Mouse (Mus musculus): ENCODE measurements around the gene Rilpl1. TPM values are rescaled to one million over a fixed set of nuclear protein-coding genes. Genes with fewer than 3 reads are reported as not detected.
"Not testable (repeated sequence)": the region's sequence is repeated elsewhere in the genome, so short reads cannot be mapped to it uniquely, and the experiment has no call there.

The Rilpl1 gene
- polyA plus RNA-seq, 1 experiment from 2014 or later = 23.1 TPM

- peaks cover 28% of the 10 kb centered on the region for H3K4me1 ChIP-seq
- no peaks in the 10 kb centered on the region for H3K27me3 ChIP-seq (replicated peaks; ENCODE audit: low read depth, poor library complexity, severe bottlenecking)
- peaks cover 15% of the 10 kb centered on the region for H3K36me3 ChIP-seq (replicated peaks)
- H3K9me3 ChIP-seq = no peaks in the 10 kb centered on the region
- H3K4me3 ChIP-seq = peak overlapping the region; percentile 77
- 8% methylated on average over 13 of the region's 13 CpGs for WGBS
- DNase-seq (ENCODE audit: low spot score) = peak; percentile 57
- H3K27ac ChIP-seq (replicated peaks) = peak overlapping the region; percentile 98
Observed at GRCm38 (mm10) chr5:124482436-124482965, 48.7 kb downstream of the Rilpl1 start.

DNA sequence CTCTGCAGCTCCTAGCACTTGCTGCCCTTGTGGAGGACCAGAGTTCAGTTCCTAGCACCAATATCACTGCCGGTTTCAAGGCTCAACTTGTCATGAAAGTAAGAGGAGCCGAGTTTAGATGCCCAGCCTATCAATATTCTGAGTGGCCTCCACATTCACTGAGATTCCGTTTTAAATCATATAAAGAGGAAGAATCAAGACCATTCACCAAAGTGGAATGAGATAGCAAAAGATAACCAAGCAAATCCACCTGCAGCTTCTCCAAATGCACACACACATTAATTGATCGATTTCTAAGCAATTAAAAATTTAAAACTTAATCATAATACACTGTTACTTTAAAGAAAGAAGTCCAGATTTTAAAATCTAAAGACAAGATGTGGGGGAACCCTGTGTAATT, 49.5 kb downstream of the Rilpl1 start:
- Histone ChIP-seq H3K27me3 (replicated peaks; ENCODE audit: low read depth, poor library complexity, severe bottlenecking) (no peaks in the 10 kb centered on the region), H3K9me3 (no peaks in the 10 kb centered on the region), H3K27ac (replicated peaks) (no peak overlapping the region), H3K36me3 (replicated peaks) (peaks cover 8% of the 10 kb centered on the region; the same call in 1 of the 2 replicates), H3K4me1 (peaks cover 33% of the 10 kb centered on the region), H3K4me3 (no peak overlapping the region)
- 87% methylated on average over 4 of the region's 4 CpGs for WGBS
- no peak for DNase-seq (ENCODE audit: low spot score)

GRCm38 (mm10) chr5:124480119-124480518, 51.1 kb downstream of the Rilpl1 start:
- 80% methylated on average over 4 of the region's 4 CpGs for WGBS

DNA sequence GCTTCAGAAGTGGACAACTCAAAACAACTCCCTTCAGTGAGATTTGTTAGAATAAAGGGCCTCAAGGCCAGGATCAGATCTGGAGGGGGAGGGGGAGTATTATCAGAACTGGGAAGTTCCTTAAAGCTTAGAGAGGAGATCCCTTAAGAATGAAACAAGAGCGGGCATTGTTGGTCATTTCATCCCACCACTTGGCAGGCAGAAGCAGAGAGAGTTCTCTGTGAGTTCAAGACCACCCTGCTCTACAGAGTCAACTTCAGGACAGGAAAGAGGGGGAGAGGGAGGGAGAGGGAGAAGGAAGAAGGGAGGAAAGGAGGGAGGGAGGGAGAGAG, 52.4 kb downstream of the Rilpl1 start:
- H3K9me3 ChIP-seq = no peaks in the 10 kb centered on the region
- WGBS = 89% methylated on average over 1 of the region's 1 CpGs
- DNase-seq (ENCODE audit: low spot score) = no peak
- no peak overlapping the region for H3K4me3 ChIP-seq
- 0 out of 2 replicates have a peak, but pooled peaks cover 5% of the 10 kb centered on the region for H3K36me3 ChIP-seq (replicated peaks)
- peaks cover 38% of the 10 kb centered on the region for H3K4me1 ChIP-seq
- no peaks in the 10 kb centered on the region for H3K27me3 ChIP-seq (replicated peaks; ENCODE audit: low read depth, poor library complexity, severe bottlenecking)
- peak overlapping the region; percentile 72 for H3K27ac ChIP-seq (replicated peaks)

More at GRCm38 (mm10) chr5:124480119-124480518, 51.1 kb downstream of the Rilpl1 start:
- Histone ChIP-seq H3K27ac (replicated peaks) (no peak overlapping the region), H3K36me3 (replicated peaks) (peaks cover 4% of the 10 kb centered on the region; the same call in 1 of the 2 replicates), H3K9me3 (no peaks in the 10 kb centered on the region), H3K4me3 (no peak overlapping the region), H3K4me1 (peaks cover 48% of the 10 kb centered on the region), H3K27me3 (replicated peaks; ENCODE audit: low read depth, poor library complexity, severe bottlenecking) (no peaks in the 10 kb centered on the region)
- DNase-seq (ENCODE audit: low spot score) = no peak

GRCm38 (mm10) chr5:124470591-124471171, 60.5 kb downstream of the Rilpl1 start:
- Histone ChIP-seq H3K27ac (replicated peaks) (no peak overlapping the region), H3K36me3 (replicated peaks) (peaks cover 55% of the 10 kb centered on the region), H3K4me3 (no peak overlapping the region), H3K27me3 (replicated peaks; ENCODE audit: low read depth, poor library complexity, severe bottlenecking) (no peaks in the 10 kb centered on the region), H3K9me3 (no peaks in the 10 kb centered on the region), H3K4me1 (peaks cover 6% of the 10 kb centered on the region)
- 87% methylated on average over 6 of the region's 6 CpGs for WGBS
- DNase-seq (ENCODE audit: low spot score) = no peak

- no peak overlapping the region for H3K4me3 ChIP-seq
- 91% methylated on average over 6 of the region's 6 CpGs for WGBS
- DNase-seq (ENCODE audit: low spot score) = no peak
- no peaks in the 10 kb centered on the region for H3K27me3 ChIP-seq (replicated peaks; ENCODE audit: low read depth, poor library complexity, severe bottlenecking)
- peaks cover 55% of the 10 kb centered on the region for H3K36me3 ChIP-seq (replicated peaks)
- no peaks in the 10 kb centered on the region for H3K9me3 ChIP-seq
- no peak overlapping the region for H3K27ac ChIP-seq (replicated peaks)
- H3K4me1 ChIP-seq = no peaks in the 10 kb centered on the region
Observed at GRCm38 (mm10) chr5:124469486-124469885, 61.7 kb downstream of the Rilpl1 start.

DNA sequence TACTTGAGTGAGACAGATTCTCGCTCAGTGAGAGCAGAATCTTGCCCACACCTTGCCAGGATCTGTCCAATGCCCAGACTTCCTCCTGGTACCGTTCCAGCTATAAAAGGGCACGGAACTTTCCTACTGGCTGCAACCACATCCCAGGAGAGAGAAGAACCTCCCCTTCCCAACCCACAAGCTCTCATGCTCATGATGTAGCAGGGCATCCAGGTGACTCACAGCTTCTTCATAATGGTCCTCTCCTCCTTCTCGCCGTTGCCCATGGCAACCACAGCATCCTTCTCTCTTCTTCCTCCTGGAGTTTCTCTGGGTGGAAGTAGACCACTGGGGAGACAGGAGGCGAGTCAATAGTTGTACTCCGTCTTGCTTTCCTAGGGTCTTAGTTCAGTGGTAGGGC, 62.8 kb downstream of the Rilpl1 start:
- Histone ChIP-seq H3K27me3 (replicated peaks; ENCODE audit: low read depth, poor library complexity, severe bottlenecking) (no peaks in the 10 kb centered on the region), H3K27ac (replicated peaks) (no peak overlapping the region), H3K9me3 (no peaks in the 10 kb centered on the region), H3K4me1 (no peaks in the 10 kb centered on the region), H3K4me3 (no peak overlapping the region), H3K36me3 (replicated peaks) (peaks cover 53% of the 10 kb centered on the region)
- no peak for DNase-seq (ENCODE audit: low spot score)
- WGBS = 94% methylated on average over 7 of the region's 7 CpGs

DNA sequence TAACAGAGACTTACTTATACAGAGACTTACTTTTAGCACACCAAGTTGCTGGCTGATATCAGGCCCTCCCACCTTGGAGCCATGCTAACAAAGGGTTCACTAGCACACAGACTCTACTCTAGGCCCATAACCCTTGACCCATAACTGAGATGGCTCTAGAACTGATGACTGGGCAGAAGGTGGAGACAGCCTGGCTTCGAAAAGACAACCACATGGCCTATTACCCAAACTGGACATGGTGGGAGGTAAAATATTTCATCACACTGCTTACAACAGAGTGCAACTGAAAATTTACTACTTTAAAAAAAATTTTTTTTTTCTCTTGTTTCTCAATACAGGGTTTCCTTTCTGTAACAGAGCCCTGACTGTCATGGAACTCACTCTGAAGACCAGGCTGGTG, 63.4 kb downstream of the Rilpl1 start:
- no peak overlapping the region for H3K27ac ChIP-seq (replicated peaks)
- H3K4me1 ChIP-seq = no peaks in the 10 kb centered on the region
- H3K4me3 ChIP-seq = no peak overlapping the region
- peaks cover 59% of the 10 kb centered on the region for H3K36me3 ChIP-seq (replicated peaks)
- no peaks in the 10 kb centered on the region for H3K27me3 ChIP-seq (replicated peaks; ENCODE audit: low read depth, poor library complexity, severe bottlenecking)
- DNase-seq (ENCODE audit: low spot score) = no peak
- H3K9me3 ChIP-seq = no peaks in the 10 kb centered on the region
- WGBS = 88% methylated on average over 1 of the region's 1 CpGs

GRCm38 (mm10) chr5:124464905-124465304, 66.3 kb downstream of the Rilpl1 start:
- Histone ChIP-seq H3K4me3 (no peak overlapping the region), H3K27me3 (replicated peaks; ENCODE audit: low read depth, poor library complexity, severe bottlenecking) (no peaks in the 10 kb centered on the region), H3K36me3 (replicated peaks) (peaks cover 81% of the 10 kb centered on the region), H3K4me1 (no peaks in the 10 kb centered on the region), H3K27ac (replicated peaks) (no peak overlapping the region), H3K9me3 (no peaks in the 10 kb centered on the region)
- DNase-seq (ENCODE audit: low spot score) = no peak

DNA sequence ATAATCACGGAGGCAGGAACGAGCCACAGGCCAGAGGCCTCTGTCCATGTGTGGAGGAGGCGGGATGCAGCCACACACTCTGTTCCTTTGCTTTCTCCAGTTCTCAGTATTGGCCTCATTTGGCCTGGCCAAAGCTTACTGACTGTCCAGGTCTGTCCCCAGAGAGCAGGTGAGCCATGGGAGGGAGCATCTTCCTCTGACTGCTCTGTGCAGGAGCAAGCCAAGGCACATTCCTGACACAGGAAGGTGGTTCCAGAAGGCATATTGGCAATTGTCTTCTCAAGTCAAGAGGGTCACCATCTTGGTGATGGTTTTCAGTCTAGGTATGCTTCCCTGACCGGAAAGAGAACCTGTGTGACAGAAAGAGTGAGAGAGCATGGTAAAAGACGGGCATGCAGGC, 67.7 kb downstream of the Rilpl1 start:
- H3K27ac ChIP-seq (replicated peaks) = no peak overlapping the region
- H3K36me3 ChIP-seq (replicated peaks) = peaks cover 81% of the 10 kb centered on the region
- no peaks in the 10 kb centered on the region for H3K4me1 ChIP-seq
- H3K4me3 ChIP-seq = no peak overlapping the region
- DNase-seq (ENCODE audit: low spot score) = no peak
- H3K9me3 ChIP-seq = no peaks in the 10 kb centered on the region
- no peaks in the 10 kb centered on the region for H3K27me3 ChIP-seq (replicated peaks; ENCODE audit: low read depth, poor library complexity, severe bottlenecking)
- 91% methylated on average over 5 of the region's 5 CpGs for WGBS

GRCm38 (mm10) chr5:124462297-124463025, 68.7 kb downstream of the Rilpl1 start:
- Histone ChIP-seq H3K9me3 (no peaks in the 10 kb centered on the region), H3K4me1 (no peaks in the 10 kb centered on the region), H3K4me3 (no peak overlapping the region), H3K36me3 (replicated peaks) (peaks cover 81% of the 10 kb centered on the region), H3K27me3 (replicated peaks; ENCODE audit: low read depth, poor library complexity, severe bottlenecking) (no peaks in the 10 kb centered on the region), H3K27ac (replicated peaks) (no peak overlapping the region)
- no peak for DNase-seq (ENCODE audit: low spot score)
- 87% methylated on average over 8 of the region's 8 CpGs for WGBS

DNA sequence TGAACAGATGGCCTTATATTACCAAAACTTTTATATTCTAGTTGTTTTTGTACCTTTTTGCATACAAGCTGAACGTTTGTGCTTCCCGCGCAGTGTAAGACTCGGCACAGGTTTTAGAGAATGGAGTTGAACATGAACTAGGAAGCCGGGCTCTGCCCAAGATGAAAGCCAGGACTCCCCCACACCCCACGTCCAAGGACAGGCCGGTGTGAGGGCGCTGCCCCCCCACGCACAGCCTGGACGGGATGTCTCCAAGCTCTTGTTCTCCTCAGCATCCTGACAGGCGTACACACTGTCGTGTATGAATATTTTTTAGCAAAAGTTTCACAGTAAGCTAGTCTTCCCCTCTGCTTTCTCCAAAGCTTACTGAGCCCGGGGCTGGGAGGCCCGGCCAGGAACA, 70.3 kb downstream of the Rilpl1 start:
- H3K4me1 ChIP-seq, H3K4me3 ChIP-seq: not testable (repeated sequence)
- H3K36me3 ChIP-seq (replicated peaks) = peaks cover 82% of the 10 kb centered on the region

DNA sequence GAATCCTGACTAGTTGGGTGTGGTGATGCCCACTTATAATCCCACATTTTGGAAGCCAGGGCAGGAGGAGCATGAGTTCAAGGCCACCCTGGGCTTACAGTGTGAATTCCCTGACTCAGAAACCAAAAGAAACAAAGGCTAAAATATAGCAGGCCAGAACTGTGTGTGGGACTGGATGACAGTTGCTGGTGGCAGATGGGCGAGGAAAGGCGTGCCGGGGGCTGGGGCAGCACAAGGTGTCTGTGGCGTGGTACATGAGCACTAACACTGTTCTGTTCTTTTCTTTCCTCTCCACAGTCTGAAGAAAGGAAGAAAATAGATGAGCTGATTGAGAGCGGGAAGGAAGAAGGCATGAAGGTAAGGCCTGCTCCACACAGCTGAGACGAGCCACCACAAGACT, 74.4 kb downstream of the Rilpl1 start:
- peaks cover 100% of the 10 kb centered on the region for H3K36me3 ChIP-seq (replicated peaks)
- H3K9me3 ChIP-seq = no peaks in the 10 kb centered on the region
- WGBS = 96% methylated on average over 6 of the region's 6 CpGs

More for the DNA sequence above, 70.3 kb downstream of the Rilpl1 start:
- H3K27ac ChIP-seq (replicated peaks); H3K9me3 ChIP-seq; H3K27me3 ChIP-seq (replicated peaks; ENCODE audit: low read depth, poor library complexity, severe bottlenecking); DNase-seq (ENCODE audit: low spot score): not testable (repeated sequence)
- 94% methylated on average over 14 of the region's 14 CpGs for WGBS

More for the DNA sequence above, 74.4 kb downstream of the Rilpl1 start:
- DNase-seq (ENCODE audit: low spot score) = no peak
- Histone ChIP-seq H3K4me1 (0 out of 2 replicates have a peak, but pooled peaks cover 3% of the 10 kb centered on the region), H3K4me3 (no peak overlapping the region), H3K27ac (replicated peaks) (no peak overlapping the region), H3K27me3 (replicated peaks; ENCODE audit: low read depth, poor library complexity, severe bottlenecking) (no peaks in the 10 kb centered on the region)

Measured in embryonic facial prominence, embryonic 10.5 days (tissue).